Mouse (Mus musculus): Measurements from ENCODE around the gene Mul1.

Gene Mul1

GRCm38 (mm10) chr4:138461471-138461870, 27.0 kb downstream of the Mul1 start:
- DNase-seq (ENCODE audit: low spot score): no peak

- DNase-seq (ENCODE audit: low spot score): no peak
Measured at GRCm38 (mm10) chr4:138462971-138463831, 28.7 kb downstream of the Mul1 start.

GRCm38 (mm10) chr4:138463832-138464487, 29.5 kb downstream of the Mul1 start:
- no peak for DNase-seq (ENCODE audit: low spot score)

GRCm38 (mm10) chr4:138464667-138465353, 30.3 kb downstream of the Mul1 start:
- DNase-seq (ENCODE audit: low spot score): no peak

GRCm38 (mm10) chr4:138465446-138465845, 31.0 kb downstream of the Mul1 start:
- no peak for DNase-seq (ENCODE audit: low spot score)

- DNase-seq (ENCODE audit: low spot score): no peak
Measured at GRCm38 (mm10) chr4:138466690-138467089, 32.2 kb downstream of the Mul1 start.

GRCm38 (mm10) chr4:138467451-138467850, 33.0 kb downstream of the Mul1 start:
- no peak for DNase-seq (ENCODE audit: low spot score)

- DNase-seq (ENCODE audit: low spot score): no peak
Measured at GRCm38 (mm10) chr4:138469080-138469479, 34.6 kb downstream of the Mul1 start.

- no peak for DNase-seq (ENCODE audit: low spot score)
Measured at GRCm38 (mm10) chr4:138471241-138471640, 36.8 kb downstream of the Mul1 start.

GRCm38 (mm10) chr4:138479595-138479994, 45.1 kb downstream of the Mul1 start:
- no peak for DNase-seq (ENCODE audit: low spot score)

- DNase-seq (ENCODE audit: low spot score): no peak
Measured at GRCm38 (mm10) chr4:138480962-138481361, 46.5 kb downstream of the Mul1 start.

- DNase-seq (ENCODE audit: low spot score): no peak
Measured at GRCm38 (mm10) chr4:138482721-138483120, 48.2 kb downstream of the Mul1 start.

- DNase-seq (ENCODE audit: low spot score): no peak
Measured at GRCm38 (mm10) chr4:138488241-138488640, 53.8 kb downstream of the Mul1 start.

GRCm38 (mm10) chr4:138491088-138491487, 56.6 kb downstream of the Mul1 start:
- no peak for DNase-seq (ENCODE audit: low spot score)
